Comparison of ENCODE assay signal across 8 mouse cellular contexts in the genomic region with DNA sequence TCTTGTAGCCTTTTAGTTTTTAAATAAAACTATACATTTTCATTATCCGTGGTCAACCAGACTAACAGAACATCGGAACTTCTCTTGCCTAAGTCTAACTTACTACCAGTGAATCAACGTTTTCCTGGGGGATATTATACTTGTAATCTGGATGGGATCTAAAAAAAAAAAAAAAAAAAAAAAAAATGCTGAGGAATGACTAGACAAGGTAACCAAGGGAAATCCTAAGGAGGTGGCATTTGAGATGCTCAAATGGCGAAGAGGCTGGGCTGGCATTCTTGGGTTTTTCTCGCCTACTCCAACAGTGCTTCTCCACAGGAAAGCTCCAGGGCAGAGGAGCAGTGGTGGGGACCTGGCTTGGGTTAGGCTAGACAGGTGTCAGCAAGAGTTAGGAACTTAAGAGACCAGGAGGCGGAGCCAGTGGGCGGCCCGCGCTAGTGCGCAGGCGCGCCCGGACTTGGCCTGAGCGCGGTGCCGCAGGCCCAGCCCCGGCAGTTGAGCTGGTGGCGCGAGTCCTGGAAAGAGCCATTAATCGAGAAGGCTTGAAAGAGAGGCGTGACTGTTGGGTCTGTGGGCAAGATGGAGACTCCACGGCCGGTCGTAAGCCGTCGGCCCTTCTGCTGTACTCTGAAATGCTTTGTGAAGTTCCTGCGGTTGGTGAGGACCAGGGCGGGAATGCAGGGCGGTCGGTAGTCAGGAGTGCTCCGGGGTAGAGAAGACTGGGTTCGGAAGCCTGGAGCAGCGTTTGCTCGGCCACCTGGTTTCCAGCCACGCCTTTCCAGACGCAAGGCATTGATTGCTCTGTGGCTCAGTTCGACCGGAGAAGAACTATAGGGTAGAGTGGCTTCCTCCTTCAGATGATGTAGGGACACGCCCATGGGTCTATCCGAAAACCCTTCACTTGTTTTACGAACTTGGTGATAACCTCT. TPM values are rescaled to one million over a fixed set of nuclear protein-coding genes. Genes with fewer than 3 reads are reported as not detected.
A peak's percentile ranks its signal among the peaks of the same experiment; 100 is the strongest.
DNase-seq lines count a peak whose midpoint lies in the region; ATAC-seq and TF ChIP-seq lines count a peak whose summit lies in the region.

TSS of gene Cklf (plus strand) at position 423 of the 929 bp plus-strand sequence.

- H3K4me3 ChIP-seq in bone marrow, adult 2 months (replicated peaks; ENCODE audit: control insufficient read depth, low read depth, low read length): peak within 1 kb of the TSS; percentile 74
- H3K4me3 ChIP-seq in embryonic facial prominence, embryonic 15.5 days (replicated peaks): peak within 1 kb of the TSS; percentile 77
- peak within 1 kb of the TSS; percentile 77 for H3K4me3 ChIP-seq in kidney, embryonic 14.5 days (ENCODE audit: low read length)
- H3K4me3 ChIP-seq in liver, adult 2 months (ENCODE audit: insufficient read depth, low read depth, low read length): peak within 1 kb of the TSS; percentile 77
- H3K4me3 ChIP-seq in myocyte: peak within 1 kb of the TSS; percentile 57

- peak within 1 kb of the TSS; percentile 65 for H3K9ac ChIP-seq in embryonic facial prominence, embryonic 15.5 days
- peak within 1 kb of the TSS; percentile 74 for H3K9ac ChIP-seq in kidney, embryonic 14.5 days (ENCODE audit: low read depth, low read length)
- peak within 1 kb of the TSS; percentile 52 for H3K9ac ChIP-seq in liver, adult 2 months (ENCODE audit: low read depth, low read length)

- H3K9me3 ChIP-seq in embryonic facial prominence, embryonic 15.5 days (replicated peaks): no peaks in the 10 kb centered on the region
- no peaks in the 10 kb centered on the region for H3K9me3 ChIP-seq in kidney, embryonic 14.5 days (ENCODE audit: control insufficient read depth, low read length)

- H3K4me2 ChIP-seq in embryonic facial prominence, embryonic 15.5 days (replicated peaks): peak within 1 kb of the TSS; percentile 80
- H3K4me2 ChIP-seq in kidney, embryonic 14.5 days (replicated peaks; ENCODE audit: low read depth, low read length): peak within 1 kb of the TSS; percentile 75
- peak within 1 kb of the TSS; percentile 88 for H3K4me2 ChIP-seq in myocyte (ENCODE audit: low read depth)

- H3K36me3 ChIP-seq in embryonic facial prominence, embryonic 15.5 days: no peaks in the 10 kb centered on the region
- no peaks in the 10 kb centered on the region for H3K36me3 ChIP-seq in kidney, embryonic 14.5 days (ENCODE audit: control insufficient read depth, insufficient read depth, low read length)
- no peaks in the 10 kb centered on the region for H3K36me3 ChIP-seq in liver, adult 2 months (ENCODE audit: control insufficient read depth, insufficient read depth, low read length)
- H3K36me3 ChIP-seq in myocyte (ENCODE audit: control insufficient read depth, insufficient read depth): no peaks in the 10 kb centered on the region
- no peaks in the 10 kb centered on the region for H3K36me3 ChIP-seq in splenic B cell, adult 2 months (ENCODE audit: control insufficient read depth, insufficient read depth, low read length, poor library complexity, severe bottlenecking)

- DNase-seq in A20 (ENCODE audit: low read depth, low spot score): peak; percentile 96
- peak; percentile 78 to 86 for DNase-seq in heart, adult 9 months (ENCODE audit: low spot score in 2 of 2)
- peak; percentile 80 for DNase-seq in liver, adult 2 months (ENCODE audit: extremely low read depth, low read depth, low spot score)
- peak; percentile 95 for DNase-seq in splenic B cell, adult 2 months (ENCODE audit: low read depth, low spot score)

- peak; percentile 90 for TF ChIP-seq POLR2A in bone marrow, adult 2 months (IDR thresholded peaks at IDR 0.05; ENCODE audit: borderline replicate concordance, control insufficient read depth, low read depth, low read length)
- peak; percentile 34; the same call in 1 of the 2 replicates for TF ChIP-seq POLR2A in liver, adult 2 months (IDR thresholded peaks at IDR 0.05; ENCODE audit: extremely low read depth, insufficient read depth, low read length)
- TF ChIP-seq POLR2A in myocyte (IDR thresholded peaks at IDR 0.05; ENCODE audit: insufficient read length, low read depth): peak; percentile 77

- ATAC-seq in embryonic facial prominence, embryonic 15.5 days (ENCODE audit: insufficient number of reproducible peaks, low FRiP score, low TSS enrichment, low read depth): peak; percentile 74
- ATAC-seq in kidney, embryonic 14.5 days (ENCODE audit: low FRiP score, low TSS enrichment): peak; percentile 87

- 0 out of 2 replicates have a peak, but pooled peaks have one; percentile 6 for TF ChIP-seq CTCF in bone marrow, adult 2 months (IDR thresholded peaks at IDR 0.05; ENCODE audit: control insufficient read depth, insufficient read depth, low read length)
- TF ChIP-seq CTCF in liver, adult 2 months (IDR thresholded peaks at IDR 0.05; ENCODE audit: low read depth, low read length): peak; percentile 19; the same call in 1 of the 2 replicates

- H3ac ChIP-seq in myocyte (ENCODE audit: control insufficient read depth, insufficient read length): no peak within 1 kb of the TSS

- WGBS in bone marrow, adult 2 months: 4% methylated on average over 41 of the region's 41 CpGs
- 4% methylated on average over 41 of the region's 41 CpGs for WGBS in embryonic facial prominence, embryonic 15.5 days
- WGBS in kidney, embryonic 14.5 days: 4% methylated on average over 41 of the region's 41 CpGs
- 4% methylated on average over 41 of the region's 41 CpGs for WGBS in liver, adult 2 months

- H3K4me1 ChIP-seq in bone marrow, adult 2 months (ENCODE audit: control insufficient read depth, insufficient read depth, low read length): peaks cover 5% of the 10 kb centered on the region; the same call in 1 of the 2 replicates
- peaks cover 28% of the 10 kb centered on the region for H3K4me1 ChIP-seq in embryonic facial prominence, embryonic 15.5 days
- peaks cover 12% of the 10 kb centered on the region for H3K4me1 ChIP-seq in kidney, embryonic 14.5 days (ENCODE audit: control insufficient read depth, insufficient read depth, low read length)
- H3K4me1 ChIP-seq in liver, adult 2 months (ENCODE audit: control insufficient read depth, insufficient read depth, low read length): peaks cover 2% of the 10 kb centered on the region; the same call in 1 of the 2 replicates

- H3K27me3 ChIP-seq in embryonic facial prominence, embryonic 15.5 days: no peaks in the 10 kb centered on the region
- H3K27me3 ChIP-seq in kidney, embryonic 14.5 days (ENCODE audit: control insufficient read depth, insufficient read depth, low read length): no peaks in the 10 kb centered on the region
- no peaks in the 10 kb centered on the region for H3K27me3 ChIP-seq in liver, adult 2 months (ENCODE audit: control insufficient read depth, insufficient read depth, low read length)
- H3K27me3 ChIP-seq in myocyte (ENCODE audit: control insufficient read depth, insufficient read depth, insufficient read length): no peaks in the 10 kb centered on the region
- H3K27me3 ChIP-seq in splenic B cell, adult 2 months (ENCODE audit: control insufficient read depth, insufficient read depth, low read length, poor library complexity, severe bottlenecking): no peaks in the 10 kb centered on the region

- no peaks in the 10 kb centered on the region for H3K79me2 ChIP-seq in liver, adult 2 months (ENCODE audit: control insufficient read depth, insufficient read depth, low read length)
- H3K79me2 ChIP-seq in myocyte (ENCODE audit: control insufficient read depth, insufficient read depth): no peaks in the 10 kb centered on the region

- peak within 1 kb of the TSS; percentile 78 for H3K27ac ChIP-seq in bone marrow, adult 2 months (ENCODE audit: control insufficient read depth, insufficient read depth, low read depth, low read length, poor library complexity)
- peak within 1 kb of the TSS; percentile 89 for H3K27ac ChIP-seq in embryonic facial prominence, embryonic 15.5 days (replicated peaks)
- peak within 1 kb of the TSS; percentile 88 for H3K27ac ChIP-seq in kidney, embryonic 14.5 days (ENCODE audit: low read depth, low read length)
- H3K27ac ChIP-seq in liver, adult 2 months (replicated peaks; ENCODE audit: insufficient read depth, low read depth, low read length): 0 out of 2 replicates have a peak within 1 kb of the TSS, but pooled peaks have one; percentile 4

TF ChIP-seq in myocyte, 11 proteins besides CTCF, POLR2A, EP300 and RAD21:
- TF ChIP-seq USF1 (IDR thresholded peaks at IDR 0.05; ENCODE audit: low read depth): no peak
- peak in 1 of 3 experiments; percentile 33 for TF ChIP-seq MYOG (IDR thresholded peaks at IDR 0.05; ENCODE audit: control insufficient read depth in 1 of 3, insufficient read depth in 1 of 3, insufficient read length in 2 of 3, low read depth in 2 of 3)
- TF ChIP-seq TCF3 (IDR thresholded peaks at IDR 0.05; ENCODE audit: insufficient read length, low read depth): no peak
- no peak for TF ChIP-seq TCF12 (IDR thresholded peaks at IDR 0.05; ENCODE audit: insufficient read depth, poor library complexity, severe bottlenecking)
- TF ChIP-seq SRF (IDR thresholded peaks at IDR 0.05; ENCODE audit: control insufficient read depth, insufficient read length, low read depth): no peak
- TF ChIP-seq POLR2AphosphoS2 (IDR thresholded peaks at IDR 0.05; ENCODE audit: insufficient read length, low read depth): peak; percentile 73
- no peak for TF ChIP-seq MAX (IDR thresholded peaks at IDR 0.05; ENCODE audit: low read depth)
- no peak for TF ChIP-seq E2F4 (IDR thresholded peaks at IDR 0.05; ENCODE audit: insufficient read depth)
- TF ChIP-seq REST (IDR thresholded peaks at IDR 0.05; ENCODE audit: insufficient read depth, insufficient read length): no peak
- no peak for TF ChIP-seq CEBPB (IDR thresholded peaks at IDR 0.05; ENCODE audit: insufficient read depth, poor library complexity, severe bottlenecking)
- TF ChIP-seq MYOD1 (IDR thresholded peaks at IDR 0.05; ENCODE audit: control insufficient read depth in 1 of 3, insufficient read length in 2 of 3, low read depth in 2 of 3): peak in 2 of 3 experiments; percentile 36 to 55

RNA-seq across cellular contexts. Expression of gene Cklf, which starts in this region (rescaled TPM):
- 12.0 and 63.8 TPM in 2 replicates for polyA plus RNA-seq in bone marrow, adult 2 months (2011; ENCODE audit: insufficient read depth, insufficient read length, low replicate concordance, missing spikeins)
- polyA plus RNA-seq in embryonic facial prominence, embryonic 15.5 days (2015; fragmentation: Nextera tagmentation; extraction: Ambion mirVana): 39.4 and 49.7 TPM in 2 replicates
- polyA plus RNA-seq in kidney, embryonic 14.5 days (2014; fragmentation: Nextera tagmentation; extraction: Ambion mirVana): 51.7 and 51.8 TPM in 2 replicates
- 1.9 and 2.1 TPM in 2 replicates for total RNA-seq in liver, adult 2 months (2014; rRNA removed)
- polyA plus RNA-seq in liver, adult 2 months (2012; rRNA removed): 1.4 and 2.0 TPM in 2 replicates
- polyA plus RNA-seq in myocyte (2012; fragmentation: generic; extraction: Trizol): 12.2 TPM

Comparison
In these comparisons a context has a peak if more than half of its experiments do, and no peak if none do; other contexts are left out.
1. Peak in every context shown above with its lines: DNase-seq, ATAC-seq, H3K4me3 ChIP-seq and H3K27ac ChIP-seq.
2. H3K27ac ChIP-seq: peak in every context shown above with its lines; median percentile 89 in embryonic facial prominence, embryonic 15.5 days; 88 in kidney, embryonic 14.5 days; 78 in bone marrow, adult 2 months; 4 in liver, adult 2 months.
3. POLR2A ChIP-seq: peak in every context shown above with its lines; median percentile 90 in bone marrow, adult 2 months; 77 in myocyte; 34 in liver, adult 2 months.